8 mouse cellular contexts compared by ENCODE assay signal in genomic region chr8:126422920-126423300, GRCm38 (mm10). TPM values are rescaled to one million over a fixed set of nuclear protein-coding genes. Genes with fewer than 3 reads are reported as not detected.
A peak's percentile ranks its signal among the peaks of the same experiment; 100 is the strongest.
DNase-seq lines count a peak whose midpoint lies in the region; ATAC-seq and TF ChIP-seq lines count a peak whose summit lies in the region.

No protein-coding gene starts in this region.

- ATAC-seq in hindbrain, embryonic 12.5 days (ENCODE audit: low FRiP score) = peak; percentile 61
- ATAC-seq in liver, embryonic 14.5 days (ENCODE audit: insufficient read depth) = no peak; the same call in 1 of the 2 replicates

- H3K27ac ChIP-seq in gastrocnemius, adult 2 months = peak overlapping the region; percentile 96
- peak overlapping the region; percentile 70 for H3K27ac ChIP-seq in hindbrain, embryonic 12.5 days
- H3K27ac ChIP-seq in liver, embryonic 14.5 days = no peak overlapping the region

- peak overlapping the region; percentile 92 for H3K4me3 ChIP-seq in gastrocnemius, adult 2 months
- H3K4me3 ChIP-seq in hindbrain, embryonic 12.5 days = peak overlapping the region; percentile 90
- H3K4me3 ChIP-seq in liver, embryonic 14.5 days (ENCODE audit: insufficient read depth in 1 of 2, low read depth in 2 of 2, low read length in 2 of 2) = peak overlapping the region; percentile 69 to 85

- intact Hi-C loops in gastrocnemius, adult 2 months (cut with DNase I) = no loop called here

- H3K4me1 ChIP-seq in hindbrain, embryonic 12.5 days = peaks cover 11% of the 10 kb centered on the region
- peaks cover 0 to 8% of the 10 kb centered on the region in 2 experiments; a peak in 3 of 4 replicates for H3K4me1 ChIP-seq in liver, embryonic 14.5 days (replicated peaks; ENCODE audit: control insufficient read depth in 2 of 2, insufficient read depth in 2 of 2, low read length in 1 of 2)

- peak overlapping the region; percentile 87 for H3K9ac ChIP-seq in hindbrain, embryonic 12.5 days
- peak overlapping the region; percentile 63 for H3K9ac ChIP-seq in liver, embryonic 14.5 days (replicated peaks)

- H3K4me2 ChIP-seq in hindbrain, embryonic 12.5 days (replicated peaks) = peak overlapping the region; percentile 91
- H3K4me2 ChIP-seq in liver, embryonic 14.5 days (ENCODE audit: low read depth) = peak overlapping the region; percentile 79

- no peaks in the 10 kb centered on the region for H3K27me3 ChIP-seq in hindbrain, embryonic 12.5 days
- no peaks in the 10 kb centered on the region for H3K27me3 ChIP-seq in liver, embryonic 14.5 days (ENCODE audit: control insufficient read depth, insufficient read depth, low read length)

- no peak for TF ChIP-seq CTCF in gastrocnemius, adult 2 months (IDR thresholded peaks at IDR 0.05)
- TF ChIP-seq CTCF in liver, embryonic 14.5 days (IDR thresholded peaks at IDR 0.05; ENCODE audit: low read depth) = no peak

- H3K36me3 ChIP-seq in hindbrain, embryonic 12.5 days = peaks cover 22% of the 10 kb centered on the region
- peaks cover 15% of the 10 kb centered on the region for H3K36me3 ChIP-seq in liver, embryonic 14.5 days (replicated peaks; ENCODE audit: control insufficient read depth, insufficient read depth, low read depth)

- no peak for TF ChIP-seq EP300 in liver, embryonic 14.5 days (IDR thresholded peaks at IDR 0.05; ENCODE audit: low read depth)

- 9% methylated on average over 9 of the region's 9 CpGs for WGBS in hindbrain, embryonic 12.5 days
- WGBS in liver, embryonic 14.5 days (ENCODE audit: insufficient replicate concordance) = 10% methylated on average over 9 of the region's 9 CpGs

- DNase-seq in gastrocnemius, adult 2 months = no peak
- no peak for DNase-seq in gastrocnemius, postnatal 10 days
- DNase-seq in 416B (ENCODE audit: low read depth) = peak; percentile 45
- DNase-seq in c-Kit-negative CD71-positive TER-119-positive erythroid progenitor cells, embryonic 14.5 days (ENCODE audit: low read depth, low spot score) = peak; percentile 19
- DNase-seq in liver, embryonic 14.5 days (ENCODE audit: low read depth in 3 of 3, low spot score in 3 of 3) = no peak
- peak; percentile 55 for DNase-seq in retina, postnatal 1 day
- DNase-seq in urinary bladder, adult 18-20 months (ENCODE audit: low spot score in 2 of 2) = no peak

- no peaks in the 10 kb centered on the region for H3K9me3 ChIP-seq in hindbrain, embryonic 12.5 days (replicated peaks)
- no peaks in the 10 kb centered on the region for H3K9me3 ChIP-seq in liver, embryonic 14.5 days (ENCODE audit: control insufficient read depth, low read length)

RNA-seq across cellular contexts. Expression of gene Coa6, which starts 0.6 kb away (rescaled TPM):
- total RNA-seq in gastrocnemius, adult 2 months (2021) = 10 to 100 TPM; 20.4 to 29.0 TPM
- total RNA-seq in gastrocnemius, postnatal 10 days (2021) = 10 to 100 TPM; 15.4 to 17.5 TPM
- 39.5 and 43.2 TPM in 2 replicates for polyA plus RNA-seq in hindbrain, embryonic 12.5 days (2016; fragmentation: Nextera tagmentation; extraction: Ambion mirVana)
- polyA plus RNA-seq in liver, embryonic 14.5 days (2012; rRNA removed) = 11.4 and 26.7 TPM in 2 replicates
- 39.5 and 39.6 TPM in 2 replicates for polyA plus RNA-seq in liver, embryonic 14.5 days (2014; fragmentation: Nextera tagmentation; extraction: Ambion mirVana)

RNA-seq across cellular contexts. Expression of gene Tarbp1, which starts 52.0 kb away (rescaled TPM):
- 1 to 10 TPM; 4.8 to 7.1 TPM for total RNA-seq in gastrocnemius, adult 2 months (2021)
- 1 to 10 TPM; 5.4 to 6.0 TPM for total RNA-seq in gastrocnemius, postnatal 10 days (2021)
- polyA plus RNA-seq in hindbrain, embryonic 12.5 days (2016; fragmentation: Nextera tagmentation; extraction: Ambion mirVana) = 2.6 and 2.8 TPM in 2 replicates
- 2.2 and 2.8 TPM in 2 replicates for polyA plus RNA-seq in liver, embryonic 14.5 days (2012; rRNA removed)
- 1.5 and 1.9 TPM in 2 replicates for polyA plus RNA-seq in liver, embryonic 14.5 days (2014; fragmentation: Nextera tagmentation; extraction: Ambion mirVana)

Comparison
In these comparisons a context has a peak if more than half of its experiments do, and no peak if none do; other contexts are left out.
1. DNase-seq: peak in 416B (single experiment), c-Kit-negative CD71-positive TER-119-positive erythroid progenitor cells, embryonic 14.5 days (single experiment) and retina, postnatal 1 day (single experiment); none in gastrocnemius, adult 2 months (single experiment), gastrocnemius, postnatal 10 days (single experiment), liver, embryonic 14.5 days (0 of 3) and urinary bladder, adult 18-20 months (0 of 2).
2. Peak in every context shown above with its lines, with median percentiles within 50 percentile points of each other: H3K4me3 ChIP-seq.